Mouse (Mus musculus): ENCODE measurements at regions not wholly inside any gene's neighbourhood (a gene's known extent, or its start where the extent isn't known, plus 50 kb on each side); places are given as distances from the start of the nearest gene placed in this dataset.

- TF ChIP-seq EP300 (IDR thresholded peaks at IDR 0.05; ENCODE audit: low read length) (no peak), POLR2A (IDR thresholded peaks at IDR 0.05; ENCODE audit: low read depth, low read length) (no peak), USF2 (conservative IDR thresholded peaks at IDR 0.05; ENCODE audit: low read depth, low read length) (no peak), ETS1 (conservative IDR thresholded peaks at IDR 0.05; ENCODE audit: low read depth, low read length) (no peak), CTCF (conservative IDR thresholded peaks at IDR 0.05 in 1 of 2, IDR thresholded peaks at IDR 0.05 in 1 of 2; ENCODE audit: low read depth in 2 of 2, low read length in 2 of 2) (no peak), NELFE (IDR thresholded peaks at IDR 0.05; ENCODE audit: low read depth, low read length) (no peak), ZC3H11A (IDR thresholded peaks at IDR 0.05; ENCODE audit: low read depth, low read length) (no peak), HCFC1 (IDR thresholded peaks at IDR 0.05; ENCODE audit: low read depth, low read length) (no peak), MAZ (IDR thresholded peaks at IDR 0.05; ENCODE audit: low read depth, low read length) (no peak), MAX (IDR thresholded peaks at IDR 0.05; ENCODE audit: low read length) (no peak), PAX5 (IDR thresholded peaks at IDR 0.05; ENCODE audit: low read length) (no peak), TBP (conservative IDR thresholded peaks at IDR 0.05; ENCODE audit: low read depth, low read length) (no peak)
Observed at GRCm38 (mm10) chr17:52251284-52251683, 351.2 kb upstream of the Kcnh8 start.

Measured in CH12.LX (cell line).